Mouse (Mus musculus) neural tube, embryonic 15.5 days (tissue): Measurements from ENCODE around the gene Gphn. TPM values are rescaled to one million over a fixed set of nuclear protein-coding genes. Genes with fewer than 3 reads are reported as not detected.

Experiments used
- ATAC-seq: fragments of 200-750 bp; cut with Nextera tagmentation; 2 replicates; pipeline ENCODE4 v1.8.0; 2017; ENCODE audit warnings: mild to moderate bottlenecking, moderate TSS enrichment, moderate library complexity; ENCODE audit not compliant: low FRiP score
- H3K27ac ChIP-seq: fragments of 300-500 bp; sonication (generic); replicated peaks from 2 replicates; pipeline ENCODE4 v1.5.1; 2015; ENCODE audit warnings: mild to moderate bottlenecking, inconsistent platforms
- H3K27me3 ChIP-seq: fragments of 300-500 bp; sonication (generic); replicated peaks from 2 replicates; pipeline ENCODE4 v1.6.1; 2015; ENCODE audit warnings: inconsistent platforms
- H3K36me3 ChIP-seq: fragments of 300-500 bp; sonication (generic); 2 replicates; pipeline ENCODE4 v1.6.1; 2015; ENCODE audit warnings: inconsistent platforms
- H3K4me1 ChIP-seq: fragments of 300-500 bp; sonication (generic); 2 replicates; pipeline ENCODE4 v1.6.1; 2015; ENCODE audit warnings: inconsistent platforms
- H3K4me2 ChIP-seq: fragments of 300-500 bp; sonication (generic); 2 replicates; pipeline ENCODE4 v1.6.1; 2015; ENCODE audit warnings: inconsistent platforms, mild to moderate bottlenecking, moderate library complexity
- H3K4me3 ChIP-seq: fragments of 300-500 bp; sonication (generic); replicated peaks from 2 replicates; pipeline ENCODE4 v1.5.1; 2015; ENCODE audit warnings: mild to moderate bottlenecking, inconsistent platforms
- H3K9ac ChIP-seq: fragments of 300-500 bp; sonication (generic); replicated peaks from 2 replicates; pipeline ENCODE4 v1.6.1; 2015; ENCODE audit warnings: mild to moderate bottlenecking, inconsistent platforms
- H3K9me3 ChIP-seq: fragments of 300-500 bp; sonication (generic); replicated peaks from 2 replicates; pipeline ENCODE4 v1.6.1; 2016; ENCODE audit warnings: inconsistent platforms
- WGBS: fragments of 180-500 bp; shearing (Covaris S2); methylation state at CpG from one replicate; pipeline ENCODE4 v1.1.7; 2015; ENCODE audit warnings: mixed read lengths; 5-methylcytosine and 5-hydroxymethylcytosine counted together
- polyA plus RNA-seq: library from polyadenylated mRNA; unstranded; fragments of >200 nt; fragmentation: Nextera tagmentation; extraction: Ambion mirVana; gene quantifications from 2 replicates; pipeline ENCODE4 v1.2.1, GENCODE M21; 2015

Gene Gphn
- polyA plus RNA-seq: 49.3 and 64.6 TPM in 2 replicates

GRCm38 (mm10) chr12:78225707-78226518, at the start of gene Gphn:
Gphn (plus strand) TSS chr12:78226379.
- Histone ChIP-seq H3K9me3 (no peaks in the 10 kb centered on the region), H3K27me3 (no peaks in the 10 kb centered on the region), H3K36me3 (no peaks in the 10 kb centered on the region), H3K27ac (peak within 1 kb of the TSS; percentile 99), H3K4me3 (peak within 1 kb of the TSS; percentile 98), H3K4me2 (peak within 1 kb of the TSS; percentile 67), H3K9ac (peak within 1 kb of the TSS; percentile 97), H3K4me1 (peaks cover 9% of the 10 kb centered on the region)
- peak; percentile 98 for ATAC-seq
- WGBS: under 1% methylated on average over 70 of the region's 70 CpGs

- Histone ChIP-seq H3K4me3 (no peak overlapping the region), H3K4me1 (no peaks in the 10 kb centered on the region), H3K9me3 (no peaks in the 10 kb centered on the region), H3K36me3 (no peaks in the 10 kb centered on the region), H3K27me3 (no peaks in the 10 kb centered on the region), H3K27ac (no peak overlapping the region), H3K4me2 (no peak overlapping the region), H3K9ac (no peak overlapping the region)
- ATAC-seq: no peak
- WGBS: 75% methylated on average over 2 of the region's 2 CpGs
Measured at GRCm38 (mm10) chr12:78181452-78181851, 44.7 kb upstream of the Gphn start.

GRCm38 (mm10) chr12:78193942-78194341, 32.2 kb upstream of the Gphn start, which contains the start of gene Gm6657:
Gm6657 (plus strand) TSS chr12:78194242.
- Histone ChIP-seq H3K9me3 (no peaks in the 10 kb centered on the region), H3K4me2 (no peak within 1 kb of the TSS), H3K27me3 (no peaks in the 10 kb centered on the region), H3K9ac (no peak within 1 kb of the TSS), H3K4me1 (no peaks in the 10 kb centered on the region), H3K27ac (no peak within 1 kb of the TSS), H3K4me3 (no peak within 1 kb of the TSS), H3K36me3 (no peaks in the 10 kb centered on the region)
- ATAC-seq: no peak

- no peak overlapping the region for H3K4me3 ChIP-seq
- 80% methylated on average over 2 of the region's 2 CpGs for WGBS
- no peak overlapping the region for H3K27ac ChIP-seq
- no peaks in the 10 kb centered on the region for H3K27me3 ChIP-seq
- no peak overlapping the region for H3K9ac ChIP-seq
- ATAC-seq: no peak
- H3K4me2 ChIP-seq: no peak overlapping the region
- H3K9me3 ChIP-seq: no peaks in the 10 kb centered on the region
- no peaks in the 10 kb centered on the region for H3K36me3 ChIP-seq
- no peaks in the 10 kb centered on the region for H3K4me1 ChIP-seq
Measured at GRCm38 (mm10) chr12:78195368-78195767, 30.8 kb upstream of the Gphn start.

- no peak overlapping the region for H3K4me2 ChIP-seq
- no peaks in the 10 kb centered on the region for H3K9me3 ChIP-seq
- ATAC-seq: no peak
- H3K27ac ChIP-seq: no peak overlapping the region
- H3K9ac ChIP-seq: no peak overlapping the region
- WGBS: 41% methylated on average over 5 of the region's 5 CpGs
- H3K4me1 ChIP-seq: 0 out of 2 replicates have a peak, but pooled peaks cover 8% of the 10 kb centered on the region
- no peaks in the 10 kb centered on the region for H3K27me3 ChIP-seq
- no peak overlapping the region for H3K4me3 ChIP-seq
- no peaks in the 10 kb centered on the region for H3K36me3 ChIP-seq
Measured at GRCm38 (mm10) chr12:78203646-78204045, 22.5 kb upstream of the Gphn start.

- Histone ChIP-seq H3K9ac (no peak overlapping the region), H3K4me1 (0 out of 2 replicates have a peak, but pooled peaks cover 8% of the 10 kb centered on the region), H3K4me2 (peak overlapping the region; percentile 34), H3K27me3 (no peaks in the 10 kb centered on the region), H3K4me3 (0 out of 2 replicates have a peak overlapping the region, but pooled peaks have one; percentile 8), H3K27ac (no peak overlapping the region), H3K36me3 (no peaks in the 10 kb centered on the region), H3K9me3 (no peaks in the 10 kb centered on the region)
- no peak for ATAC-seq
- 4% methylated on average over 5 of the region's 5 CpGs for WGBS
Measured at GRCm38 (mm10) chr12:78205915-78206570, 20.1 kb upstream of the Gphn start.

GRCm38 (mm10) chr12:78206571-78206960, 19.6 kb upstream of the Gphn start:
- Histone ChIP-seq H3K4me2 (no peak overlapping the region), H3K36me3 (no peaks in the 10 kb centered on the region), H3K4me3 (no peak overlapping the region), H3K9ac (no peak overlapping the region), H3K27me3 (no peaks in the 10 kb centered on the region), H3K4me1 (0 out of 2 replicates have a peak, but pooled peaks cover 8% of the 10 kb centered on the region), H3K9me3 (no peaks in the 10 kb centered on the region), H3K27ac (no peak overlapping the region)
- 85% methylated on average over 4 of the region's 4 CpGs for WGBS
- ATAC-seq: no peak

GRCm38 (mm10) chr12:78209856-78210255, 16.3 kb upstream of the Gphn start:
- H3K9ac ChIP-seq: no peak overlapping the region
- no peak overlapping the region for H3K4me2 ChIP-seq
- no peaks in the 10 kb centered on the region for H3K36me3 ChIP-seq
- no peaks in the 10 kb centered on the region for H3K27me3 ChIP-seq
- H3K27ac ChIP-seq: no peak overlapping the region
- 90% methylated on average over 2 of the region's 2 CpGs for WGBS
- ATAC-seq: no peak
- no peaks in the 10 kb centered on the region for H3K9me3 ChIP-seq
- 0 out of 2 replicates have a peak, but pooled peaks cover 8% of the 10 kb centered on the region for H3K4me1 ChIP-seq
- H3K4me3 ChIP-seq: no peak overlapping the region

- Histone ChIP-seq H3K4me2 (no peak overlapping the region), H3K27ac (no peak overlapping the region), H3K4me1 (no peaks in the 10 kb centered on the region), H3K4me3 (no peak overlapping the region), H3K9me3 (no peaks in the 10 kb centered on the region), H3K36me3 (no peaks in the 10 kb centered on the region), H3K27me3 (no peaks in the 10 kb centered on the region), H3K9ac (no peak overlapping the region)
- WGBS: 85% methylated on average over 6 of the region's 6 CpGs
- no peak for ATAC-seq
Measured at GRCm38 (mm10) chr12:78215490-78215889, 10.7 kb upstream of the Gphn start.

GRCm38 (mm10) chr12:78219191-78219825, 6.9 kb upstream of the Gphn start:
- WGBS: 87% methylated on average over 4 of the region's 4 CpGs
- H3K4me3 ChIP-seq: no peak overlapping the region
- no peak for ATAC-seq
- H3K4me2 ChIP-seq: no peak overlapping the region
- no peaks in the 10 kb centered on the region for H3K4me1 ChIP-seq
- no peaks in the 10 kb centered on the region for H3K9me3 ChIP-seq
- no peak overlapping the region for H3K9ac ChIP-seq
- H3K36me3 ChIP-seq: no peaks in the 10 kb centered on the region
- no peaks in the 10 kb centered on the region for H3K27me3 ChIP-seq
- H3K27ac ChIP-seq: no peak overlapping the region

GRCm38 (mm10) chr12:78226519-78226875, 318 bp downstream of the Gphn start:
- WGBS: under 1% methylated on average over 33 of the region's 48 CpGs
- Histone ChIP-seq H3K36me3 (no peaks in the 10 kb centered on the region), H3K9ac (peak overlapping the region; percentile 97), H3K4me1 (peaks cover 9% of the 10 kb centered on the region), H3K9me3 (no peaks in the 10 kb centered on the region), H3K27me3 (no peaks in the 10 kb centered on the region), H3K4me3 (peak overlapping the region; percentile 98), H3K4me2 (peak overlapping the region; percentile 67), H3K27ac (peak overlapping the region; percentile 99)
- peak; percentile 92 for ATAC-seq
